Mouse (Mus musculus) c-Kit-negative CD71-positive TER-119-positive erythroid progenitor cells, embryonic 14.5 days (primary cell): ENCODE data around the gene Itm2b.

Experiments used
- DNase-seq: peaks from one replicate; pipeline ENCODE4 v3.0.0-alpha.2; 2013; ENCODE audit warnings: low read depth, low spot score

Itm2b gene

GRCm38 (mm10) chr14:73368221-73368620 lies 16.9 kb downstream of the Itm2b start:
- DNase-seq: no peak

GRCm38 (mm10) chr14:73366278-73366677 lies 18.8 kb downstream of the Itm2b start:
- DNase-seq: no peak

- DNase-seq: no peak
These were observed 21.3 kb downstream of the Itm2b start for GRCm38 (mm10) chr14:73363782-73364181.

DNA sequence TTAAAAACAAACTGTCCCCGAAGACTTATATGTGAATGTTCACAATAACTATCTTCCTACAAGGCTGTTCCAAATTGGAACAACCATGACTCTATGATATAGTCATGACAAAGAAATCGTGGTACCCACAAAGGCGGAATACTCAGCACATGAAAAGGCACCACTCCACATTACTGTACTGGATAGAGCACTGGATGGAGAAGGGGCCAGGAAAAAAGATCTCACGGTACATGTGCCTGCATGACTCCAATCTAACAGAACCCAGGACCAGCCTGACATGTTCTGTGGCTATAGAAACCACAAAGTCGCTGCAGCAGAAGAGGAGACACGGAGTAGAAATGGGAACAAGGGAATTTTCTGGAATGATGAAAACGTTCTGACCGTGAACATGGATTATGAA lies 30.4 kb downstream of the Itm2b start:
- DNase-seq: no peak

DNA sequence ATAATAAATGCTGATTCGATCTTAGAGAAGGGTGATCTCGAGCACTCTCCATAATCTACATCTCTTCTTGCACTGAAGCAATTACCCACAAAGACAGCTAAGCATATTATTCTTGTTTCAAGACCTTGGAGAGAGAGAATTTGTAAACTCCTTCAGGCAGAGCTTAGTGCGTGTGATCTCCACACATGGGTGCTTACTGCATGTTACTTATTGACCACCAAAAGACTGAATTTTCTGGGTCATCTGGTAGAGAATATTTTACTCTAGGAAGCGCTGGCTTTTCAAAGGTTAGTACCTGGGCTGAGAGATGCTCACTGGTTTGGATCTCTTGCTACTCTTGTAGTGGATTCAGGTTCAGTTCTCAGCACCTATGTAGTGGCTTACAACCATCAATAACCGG lies 34.0 kb downstream of the Itm2b start:
- no peak for DNase-seq

GRCm38 (mm10) chr14:73350029-73350428 lies 35.1 kb downstream of the Itm2b start:
- no peak for DNase-seq

DNA sequence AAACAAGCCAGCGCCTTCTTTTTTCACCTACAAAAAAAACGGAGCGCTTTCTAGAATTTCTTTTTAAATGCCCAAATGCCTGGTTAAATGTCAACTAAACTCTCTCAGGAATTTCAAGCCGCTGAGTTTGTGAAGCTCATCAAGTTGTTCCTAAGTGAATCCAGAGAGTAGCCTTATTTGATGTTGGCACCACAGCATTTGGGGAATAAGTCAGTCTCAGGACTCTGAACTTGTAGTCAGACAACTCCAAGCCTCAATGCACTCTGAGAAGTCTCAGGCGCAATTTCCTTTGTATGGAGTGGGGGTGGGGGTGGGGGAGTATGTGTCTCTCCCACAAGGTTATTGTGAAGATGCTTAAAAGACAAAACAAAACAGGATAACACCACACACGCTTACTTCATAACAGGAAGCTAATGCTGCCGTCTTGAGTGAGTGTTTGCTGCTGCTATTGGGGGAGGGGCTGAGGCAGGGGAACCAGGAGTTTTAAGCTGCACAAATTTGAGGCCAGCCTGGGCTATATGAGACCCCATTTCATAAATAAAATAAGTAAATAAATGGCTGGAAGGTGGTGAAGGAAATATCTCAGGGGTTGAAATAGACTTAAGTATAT lies 35.9 kb downstream of the Itm2b start:
- no peak for DNase-seq

- no peak for DNase-seq
These were observed 37.8 kb downstream of the Itm2b start for GRCm38 (mm10) chr14:73347302-73347701.

GRCm38 (mm10) chr14:73345614-73346013 lies 39.5 kb downstream of the Itm2b start:
- no peak for DNase-seq

DNA sequence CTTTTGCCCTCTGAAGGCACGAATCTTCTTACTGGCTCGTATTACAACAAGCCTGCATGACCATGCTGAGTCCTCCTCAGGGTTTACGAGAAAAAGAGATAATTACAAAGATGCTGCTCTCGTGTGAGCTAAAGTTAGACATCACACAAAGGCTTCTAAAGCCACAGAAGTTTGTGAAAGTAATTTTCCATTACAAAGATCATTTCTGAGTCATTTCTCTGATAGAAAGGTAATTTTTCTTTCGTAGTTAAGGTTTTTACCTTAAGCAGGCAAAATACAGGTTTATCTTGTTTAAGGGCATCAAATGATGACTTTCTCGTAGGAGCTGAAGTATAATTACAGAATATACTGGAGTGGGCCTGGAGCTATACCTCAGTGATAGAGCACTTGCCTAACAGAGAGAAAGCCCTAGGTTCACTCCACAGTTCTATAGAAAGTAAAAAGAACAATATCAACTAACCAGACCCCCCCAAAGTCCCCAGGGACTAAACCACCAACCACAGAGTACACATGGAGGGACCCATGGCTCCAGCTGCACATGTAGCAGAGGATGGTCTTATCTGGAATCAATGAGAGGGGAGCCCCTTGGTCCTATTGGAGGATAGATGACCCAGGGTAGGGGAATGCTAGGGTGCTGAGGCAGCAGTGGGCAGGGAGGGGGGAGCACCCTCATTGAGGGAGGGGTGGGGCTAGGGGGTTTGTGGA lies 44.9 kb downstream of the Itm2b start:
- no peak for DNase-seq

DNA sequence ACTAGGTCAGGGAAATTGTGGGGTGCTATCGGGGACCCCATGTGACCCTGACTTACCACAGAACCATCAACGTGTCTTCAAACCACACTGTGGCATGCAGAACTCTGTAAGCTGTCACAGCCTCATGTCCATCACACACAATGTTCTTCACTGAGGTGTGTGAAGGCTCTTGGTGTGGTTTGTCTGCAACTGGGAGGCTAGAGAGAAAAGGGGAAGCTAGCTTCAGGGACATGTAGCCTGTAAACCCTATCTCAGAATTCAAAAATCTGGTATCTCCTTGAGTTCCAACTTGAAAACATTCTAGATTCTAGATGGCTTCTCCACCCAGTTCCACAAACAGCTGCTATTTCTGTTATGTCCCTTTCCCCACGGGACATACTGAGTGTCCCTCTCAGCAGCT lies 45.5 kb downstream of the Itm2b start:
- no peak for DNase-seq

- no peak for DNase-seq
These were observed 48.6 kb downstream of the Itm2b start for GRCm38 (mm10) chr14:73336316-73337080.

DNA sequence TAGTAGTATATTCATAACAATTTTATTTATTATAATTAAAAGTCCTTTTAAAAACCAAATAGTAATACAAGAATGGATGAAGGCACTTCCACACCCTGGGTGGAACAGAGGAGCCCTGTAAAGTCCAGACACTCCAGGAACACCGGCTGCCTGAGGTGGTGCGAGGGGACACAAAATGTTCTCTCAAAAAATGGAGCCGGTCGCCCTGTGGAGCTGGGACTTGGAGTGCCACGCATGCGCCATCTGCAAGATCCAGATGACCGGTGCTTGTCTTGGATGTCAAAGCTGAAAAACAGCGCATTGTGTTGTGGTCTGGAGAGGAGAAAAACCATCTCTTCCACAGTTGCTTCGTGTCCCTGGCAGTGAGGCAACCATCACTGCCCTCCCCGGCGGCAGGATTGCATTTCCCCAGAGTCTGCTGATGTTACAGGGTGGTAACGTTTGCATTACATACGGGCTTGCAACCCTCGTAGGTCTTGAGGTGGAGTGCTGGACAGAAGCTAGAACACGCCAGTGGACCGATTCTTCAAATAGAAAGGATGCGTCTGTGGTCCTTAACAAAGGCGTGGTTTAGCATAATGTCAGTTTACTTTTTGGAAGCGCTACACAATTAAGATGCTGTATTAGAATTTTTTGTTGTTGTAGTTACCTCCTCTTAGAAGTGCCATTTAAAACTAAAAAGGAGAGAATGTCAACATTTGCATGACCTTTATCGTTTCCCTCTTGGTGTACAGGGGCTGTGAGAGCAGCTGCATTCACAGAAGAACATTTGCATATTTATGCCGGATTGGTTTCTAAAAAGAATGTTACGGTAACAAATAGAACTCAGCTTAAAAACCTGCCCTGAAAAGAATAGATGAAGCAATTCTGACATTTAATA lies 49.9 kb downstream of the Itm2b start:
- DNase-seq: no peak

DNA sequence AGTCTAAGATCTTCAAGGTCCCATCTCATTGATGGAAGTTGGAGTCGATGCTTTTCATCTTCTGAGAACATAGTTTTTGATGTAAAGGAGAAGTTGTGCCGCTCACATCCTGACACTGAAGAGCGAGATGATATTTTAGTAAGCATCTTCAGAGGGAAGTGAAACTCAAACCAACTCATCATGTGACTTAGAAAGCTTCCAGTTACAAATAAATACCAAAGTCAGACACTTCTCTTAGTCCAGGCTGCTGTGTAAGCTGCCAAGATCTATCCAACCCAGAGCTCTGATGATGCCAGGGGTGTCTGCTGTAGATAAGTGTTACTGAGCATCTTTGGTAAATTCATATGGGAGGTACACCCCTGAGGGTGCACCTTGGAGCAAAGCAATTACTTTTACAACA lies 51.2 kb downstream of the Itm2b start:
- DNase-seq: no peak

GRCm38 (mm10) chr14:73331386-73331785 lies 53.7 kb downstream of the Itm2b start:
- no peak for DNase-seq

GRCm38 (mm10) chr14:73329871-73330270 lies 55.2 kb downstream of the Itm2b start:
- no peak for DNase-seq

- no peak for DNase-seq
These were observed 58.6 kb downstream of the Itm2b start for GRCm38 (mm10) chr14:73326511-73326910.

GRCm38 (mm10) chr14:73325456-73326381 lies 59.4 kb downstream of the Itm2b start, which contains the start of gene Rb1:
Gene Rb1, minus strand, starts transcription at chr14:73325822.
- peak; percentile 76 for DNase-seq

DNA sequence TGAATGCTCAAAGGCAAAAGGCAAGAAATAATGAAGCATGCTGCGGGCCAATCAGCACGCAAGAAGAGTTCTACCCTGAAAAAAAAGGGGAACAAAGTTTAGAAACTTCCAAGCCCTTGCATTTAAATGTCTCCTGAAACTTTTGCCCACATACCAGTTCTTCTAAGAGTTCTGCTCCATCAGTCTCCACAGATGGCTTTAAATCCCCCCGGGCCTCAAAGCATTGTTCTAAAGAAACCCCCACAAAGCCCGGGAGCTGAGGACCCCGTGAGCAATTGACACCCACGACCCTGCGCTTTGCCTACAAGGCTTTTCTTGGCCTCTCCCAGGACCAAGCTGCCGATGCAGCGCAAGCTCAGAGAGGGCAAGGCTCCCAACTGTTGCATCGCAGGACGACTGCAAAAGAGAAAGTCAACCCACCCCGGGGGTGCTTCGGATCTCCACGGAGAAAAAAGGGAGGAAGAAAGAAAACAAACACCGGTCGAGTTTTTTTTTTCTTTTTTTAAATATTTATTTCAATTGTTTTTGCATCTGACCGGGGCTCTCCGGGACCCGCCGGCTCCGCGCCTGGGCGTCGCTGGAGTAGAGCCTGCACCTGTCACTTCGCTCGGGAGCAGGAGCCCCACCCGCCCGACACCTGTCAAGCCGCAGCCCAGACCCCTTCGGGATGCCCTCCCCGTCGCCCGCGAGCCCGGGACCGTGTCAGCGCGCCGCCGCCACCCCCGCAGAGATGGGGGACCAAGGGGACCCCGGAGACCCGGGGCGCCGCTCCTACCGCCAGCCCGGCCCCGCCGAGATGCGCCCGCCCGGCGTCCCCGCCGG lies 60.2 kb downstream of the Itm2b start:
- no peak for DNase-seq

DNA sequence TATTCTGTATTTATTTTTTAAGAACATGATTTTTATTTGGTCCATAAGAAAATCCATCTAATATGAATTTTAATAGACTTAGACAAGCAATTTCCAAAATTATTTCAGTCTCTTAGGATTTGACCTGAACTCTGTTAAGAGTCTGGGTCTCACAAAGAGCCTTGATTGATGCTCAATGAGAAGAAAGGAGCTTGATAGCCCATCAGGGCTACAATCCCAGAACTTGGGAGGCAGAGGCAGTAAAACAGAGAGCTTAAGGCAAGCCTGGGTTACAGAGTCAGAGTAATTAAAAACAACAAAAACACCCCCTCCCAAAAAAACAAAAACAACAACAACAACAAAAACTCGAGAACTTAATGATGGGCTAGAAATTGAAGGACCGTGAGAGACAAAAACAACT lies 61.1 kb downstream of the Itm2b start:
- DNase-seq: no peak
